Mouse (Mus musculus): ENCODE measurements around the gene Pdx1. TPM values are rescaled to one million over a fixed set of nuclear protein-coding genes. Genes with fewer than 3 reads are reported as not detected.

The Pdx1 gene
- polyA plus RNA-seq, 1 experiment from 2014 or later = 0.47 TPM

- Histone ChIP-seq H3K4me3 (ENCODE audit: low read depth, low read length) (no peak overlapping the region), H3K9me3 (ENCODE audit: control insufficient read depth, low read length) (no peaks in the 10 kb centered on the region), H3K27me3 (replicated peaks; ENCODE audit: control insufficient read depth, insufficient read depth, low read length) (peaks cover 95% of the 10 kb centered on the region), H3K36me3 (ENCODE audit: control insufficient read depth, insufficient read depth, low read length) (no peaks in the 10 kb centered on the region), H3K4me2 (peak overlapping the region; percentile 20; the same call in 1 of the 2 replicates), H3K9ac (ENCODE audit: low read depth, low read length) (no peak overlapping the region), H3K4me1 (replicated peaks; ENCODE audit: control insufficient read depth, insufficient read depth, low read length) (no peaks in the 10 kb centered on the region), H3K27ac (ENCODE audit: low read depth, low read length) (no peak overlapping the region)
- WGBS = 3% methylated on average over 39 of the region's 39 CpGs
- DNase-seq (ENCODE audit: low spot score) (no peak), ATAC-seq (replicated peaks; ENCODE audit: low FRiP score) (no peak)
Observed at GRCm38 (mm10) chr5:147314646-147315431, 45.1 kb downstream of the Pdx1 start.

GRCm38 (mm10) chr5:147315432-147316075 is 45.8 kb downstream of the Pdx1 start:
- Histone ChIP-seq H3K27me3 (replicated peaks; ENCODE audit: control insufficient read depth, insufficient read depth, low read length) (peaks cover 94% of the 10 kb centered on the region), H3K4me2 (peak overlapping the region; percentile 20; the same call in 1 of the 2 replicates), H3K36me3 (ENCODE audit: control insufficient read depth, insufficient read depth, low read length) (no peaks in the 10 kb centered on the region), H3K4me1 (replicated peaks; ENCODE audit: control insufficient read depth, insufficient read depth, low read length) (no peaks in the 10 kb centered on the region), H3K27ac (ENCODE audit: low read depth, low read length) (no peak overlapping the region), H3K9me3 (ENCODE audit: control insufficient read depth, low read length) (no peaks in the 10 kb centered on the region), H3K4me3 (ENCODE audit: low read depth, low read length) (no peak overlapping the region), H3K9ac (ENCODE audit: low read depth, low read length) (no peak overlapping the region)
- DNase-seq (ENCODE audit: low spot score) (no peak), ATAC-seq (replicated peaks; ENCODE audit: low FRiP score) (no peak)
- WGBS = 3% methylated on average over 25 of the region's 25 CpGs

DNA sequence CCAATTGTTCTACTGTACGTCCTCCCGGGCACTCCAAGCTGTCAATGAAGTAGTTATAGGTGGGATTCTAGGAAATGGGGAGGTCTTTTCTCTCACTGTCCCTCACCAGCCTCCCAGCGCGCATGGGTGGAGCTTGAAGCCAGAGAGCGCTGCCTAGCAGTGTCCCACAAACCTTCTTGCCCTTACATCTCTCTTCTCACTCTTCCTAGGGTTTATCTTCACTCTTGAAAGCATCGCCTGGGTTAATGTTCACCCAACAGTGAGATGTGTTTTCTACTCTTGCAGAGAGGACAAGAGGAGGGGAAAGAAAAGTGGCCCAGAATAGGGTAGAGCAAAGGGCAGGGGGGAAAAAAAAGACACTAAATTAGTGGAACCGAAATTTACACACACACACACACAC is 47.6 kb downstream of the Pdx1 start:
- ATAC-seq (replicated peaks; ENCODE audit: low FRiP score) = no peak
- DNase-seq (ENCODE audit: low spot score) = no peak
- Histone ChIP-seq H3K27ac (ENCODE audit: low read depth, low read length) (no peak overlapping the region), H3K4me1 (replicated peaks; ENCODE audit: control insufficient read depth, insufficient read depth, low read length) (no peaks in the 10 kb centered on the region), H3K4me3 (ENCODE audit: low read depth, low read length) (no peak overlapping the region), H3K36me3 (ENCODE audit: control insufficient read depth, insufficient read depth, low read length) (no peaks in the 10 kb centered on the region), H3K4me2 (no peak overlapping the region), H3K27me3 (replicated peaks; ENCODE audit: control insufficient read depth, insufficient read depth, low read length) (peaks cover 88% of the 10 kb centered on the region), H3K9me3 (ENCODE audit: control insufficient read depth, low read length) (no peaks in the 10 kb centered on the region), H3K9ac (ENCODE audit: low read depth, low read length) (no peak overlapping the region)
- 4% methylated on average over 7 of the region's 7 CpGs for WGBS

DNA sequence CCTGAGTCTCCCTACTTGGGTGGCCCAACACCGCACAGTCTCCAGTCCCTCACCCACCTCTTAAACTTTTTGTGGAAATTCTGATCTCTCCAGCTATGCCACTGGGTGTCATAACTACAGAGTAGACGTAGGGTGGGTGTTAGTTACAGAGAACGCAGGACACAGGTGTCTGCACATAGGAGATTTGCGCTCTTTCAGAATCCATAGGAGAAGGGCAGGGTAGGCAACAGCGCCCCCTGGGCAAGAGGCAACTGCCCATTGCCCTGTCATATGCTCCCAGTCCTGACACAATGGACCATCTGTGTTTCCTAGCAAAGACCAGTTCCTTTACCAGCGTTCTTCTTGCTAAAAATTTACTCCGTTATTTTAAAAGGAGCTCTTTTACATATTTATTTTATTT is 48.2 kb downstream of the Pdx1 start:
- no peak overlapping the region for H3K4me3 ChIP-seq (ENCODE audit: low read depth, low read length)
- no peak overlapping the region for H3K9ac ChIP-seq (ENCODE audit: low read depth, low read length)
- H3K36me3 ChIP-seq (ENCODE audit: control insufficient read depth, insufficient read depth, low read length) = no peaks in the 10 kb centered on the region
- DNase-seq (ENCODE audit: low spot score) = no peak
- H3K4me1 ChIP-seq (replicated peaks; ENCODE audit: control insufficient read depth, insufficient read depth, low read length) = 0 out of 2 replicates have a peak, but pooled peaks cover 2% of the 10 kb centered on the region
- H3K4me2 ChIP-seq = no peak overlapping the region
- H3K27ac ChIP-seq (ENCODE audit: low read depth, low read length) = no peak overlapping the region
- ATAC-seq (replicated peaks; ENCODE audit: low FRiP score) = no peak
- WGBS = 36% methylated on average over 7 of the region's 7 CpGs
- no peaks in the 10 kb centered on the region for H3K9me3 ChIP-seq (ENCODE audit: control insufficient read depth, low read length)
- peaks cover 86% of the 10 kb centered on the region for H3K27me3 ChIP-seq (replicated peaks; ENCODE audit: control insufficient read depth, insufficient read depth, low read length)

DNA sequence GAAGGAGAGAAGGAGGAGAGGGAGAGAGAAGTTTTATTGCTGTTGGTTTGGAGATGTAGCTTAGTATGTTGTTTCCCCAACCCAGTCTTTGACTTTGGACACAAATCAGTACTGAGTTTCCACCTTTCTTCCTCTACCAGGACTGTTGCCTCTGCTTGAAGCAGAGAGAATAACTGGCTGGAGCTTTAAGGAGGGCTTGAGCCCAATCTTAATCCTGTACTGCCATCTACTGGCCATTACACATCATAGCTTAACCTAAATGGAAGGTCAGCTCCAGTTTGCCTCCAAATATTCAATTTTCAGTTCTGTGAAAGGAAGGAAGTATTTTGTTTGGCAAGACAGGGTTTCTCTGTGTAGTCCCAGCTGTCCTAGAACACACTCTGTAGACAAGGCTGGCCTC is 49.9 kb downstream of the Pdx1 start:
- Histone ChIP-seq H3K4me2 (no peak overlapping the region), H3K27me3 (replicated peaks; ENCODE audit: control insufficient read depth, insufficient read depth, low read length) (peaks cover 70% of the 10 kb centered on the region), H3K4me1 (replicated peaks; ENCODE audit: control insufficient read depth, insufficient read depth, low read length) (0 out of 2 replicates have a peak, but pooled peaks cover 2% of the 10 kb centered on the region), H3K9ac (ENCODE audit: low read depth, low read length) (no peak overlapping the region), H3K9me3 (ENCODE audit: control insufficient read depth, low read length) (no peaks in the 10 kb centered on the region), H3K36me3 (ENCODE audit: control insufficient read depth, insufficient read depth, low read length) (no peaks in the 10 kb centered on the region), H3K27ac (ENCODE audit: low read depth, low read length) (no peak overlapping the region), H3K4me3 (ENCODE audit: low read depth, low read length) (no peak overlapping the region)
- DNase-seq (ENCODE audit: low spot score) (no peak), ATAC-seq (replicated peaks; ENCODE audit: low FRiP score) (no peak)

GRCm38 (mm10) chr5:147322183-147322582 is 52.4 kb downstream of the Pdx1 start, which contains the start of gene Urad:
Urad (minus strand) TSS chr5:147322440.
- ATAC-seq (replicated peaks; ENCODE audit: low FRiP score) (0 out of 2 replicates have a peak, but pooled peaks have one; percentile 35), DNase-seq (ENCODE audit: low spot score) (no peak)
- 63% methylated on average over 8 of the region's 8 CpGs for WGBS
- Histone ChIP-seq H3K4me2 (peak within 1 kb of the TSS; percentile 34; the same call in 1 of the 2 replicates), H3K4me3 (ENCODE audit: low read depth, low read length) (no peak within 1 kb of the TSS), H3K4me1 (replicated peaks; ENCODE audit: control insufficient read depth, insufficient read depth, low read length) (0 out of 2 replicates have a peak, but pooled peaks cover 2% of the 10 kb centered on the region), H3K9ac (ENCODE audit: low read depth, low read length) (no peak within 1 kb of the TSS), H3K27me3 (replicated peaks; ENCODE audit: control insufficient read depth, insufficient read depth, low read length) (peaks cover 44% of the 10 kb centered on the region), H3K9me3 (ENCODE audit: control insufficient read depth, low read length) (no peaks in the 10 kb centered on the region), H3K36me3 (ENCODE audit: control insufficient read depth, insufficient read depth, low read length) (no peaks in the 10 kb centered on the region), H3K27ac (ENCODE audit: low read depth, low read length) (no peak within 1 kb of the TSS; the same call in 1 of the 2 replicates)

DNA sequence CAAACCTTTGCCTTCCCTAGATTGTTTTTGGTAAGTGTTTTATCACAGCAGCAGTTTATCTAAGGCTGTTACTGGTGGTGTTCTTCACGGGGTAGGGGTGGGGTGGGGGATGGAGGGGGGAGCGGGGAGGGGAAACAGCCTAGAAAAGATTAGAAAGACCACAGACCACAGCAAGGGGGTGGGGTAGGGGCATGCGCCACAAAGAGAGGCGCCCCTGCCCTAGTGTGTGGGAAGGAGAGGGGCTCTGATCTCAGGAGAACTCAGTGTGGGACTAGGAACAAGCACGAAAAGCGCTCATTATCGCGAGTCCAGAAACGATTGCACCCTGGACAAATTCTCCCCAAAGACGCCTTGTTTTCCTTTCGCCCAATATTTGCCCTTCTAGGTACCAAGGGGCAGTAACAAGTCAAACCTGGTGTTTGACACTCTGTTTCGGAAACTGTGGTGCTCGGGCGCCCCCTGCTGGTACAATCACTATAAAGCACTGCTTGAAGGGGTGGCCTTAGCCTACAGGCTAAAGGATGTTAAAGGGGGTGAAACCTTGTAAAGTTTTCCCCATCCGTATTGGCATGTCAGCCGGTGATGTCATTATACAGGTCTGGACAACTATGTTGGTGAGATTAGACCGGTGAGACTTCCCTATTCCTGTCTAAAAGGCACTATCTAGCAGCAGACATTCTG is 53.6 kb downstream of the Pdx1 start:
- peaks cover 32% of the 10 kb centered on the region for H3K27me3 ChIP-seq (replicated peaks; ENCODE audit: control insufficient read depth, insufficient read depth, low read length)
- H3K9me3 ChIP-seq (ENCODE audit: control insufficient read depth, low read length) = no peaks in the 10 kb centered on the region
- H3K27ac ChIP-seq (ENCODE audit: low read depth, low read length) = no peak overlapping the region
- 7% methylated on average over 17 of the region's 17 CpGs for WGBS
- peak; percentile 32 for ATAC-seq (replicated peaks; ENCODE audit: low FRiP score)
- H3K4me1 ChIP-seq (replicated peaks; ENCODE audit: control insufficient read depth, insufficient read depth, low read length) = 0 out of 2 replicates have a peak, but pooled peaks cover 2% of the 10 kb centered on the region
- H3K36me3 ChIP-seq (ENCODE audit: control insufficient read depth, insufficient read depth, low read length) = no peaks in the 10 kb centered on the region
- H3K9ac ChIP-seq (ENCODE audit: low read depth, low read length) = no peak overlapping the region
- peak overlapping the region; percentile 34; the same call in 1 of the 2 replicates for H3K4me2 ChIP-seq
- H3K4me3 ChIP-seq (ENCODE audit: low read depth, low read length) = no peak overlapping the region
- no peak for DNase-seq (ENCODE audit: low spot score)

All from liver, embryonic 11.5 days (tissue).